Mouse (Mus musculus) brown adipose tissue, adult 24 weeks (tissue): ENCODE measurements around the gene Pln. TPM values are rescaled to one million over a fixed set of nuclear protein-coding genes. Genes with fewer than 3 reads are reported as not detected.

Experiments
- H3K27ac ChIP-seq: fragments of 200-500 bp; replicated peaks from 2 replicates; pipeline ENCODE4 v1.5.1; 2012; ENCODE audit warnings: low read depth, mild to moderate bottlenecking, low read length
- H3K4me1 ChIP-seq: fragments of 200-500 bp; 2 replicates; pipeline ENCODE4 v1.6.1; 2012; ENCODE audit warnings: low read length, mixed read lengths; ENCODE audit not compliant: control insufficient read depth, insufficient read depth, insufficient read length
- H3K4me3 ChIP-seq: fragments of 200-500 bp; 2 replicates; pipeline ENCODE4 v1.5.1; 2012; ENCODE audit warnings: low read depth, mild to moderate bottlenecking, low read length, moderate library complexity; ENCODE audit not compliant: insufficient read depth
- polyA plus RNA-seq: library from polyadenylated mRNA; stranded (reverse); fragments of >200 nt; gene quantifications from 2 replicates; pipeline ENCODE4 v1.2.4, GENCODE M21; 2012; ENCODE audit not compliant: missing spikeins, insufficient read depth, insufficient read length

Gene Pln
- polyA plus RNA-seq = 0.75 and 1.5 TPM in 2 replicates

- peaks cover 6% of the 10 kb centered on the region; the same call in 1 of the 2 replicates for H3K4me1 ChIP-seq
- H3K27ac ChIP-seq = no peak within 1 kb of the TSS
- H3K4me3 ChIP-seq = no peak within 1 kb of the TSS
Measured at GRCm38 (mm10) chr10:53337162-53337923, at the start of gene Pln. Gene Pln, plus strand, starts transcription at chr10:53337667.

- no peak overlapping the region for H3K4me3 ChIP-seq
- no peaks in the 10 kb centered on the region; the same call in 1 of the 2 replicates for H3K4me1 ChIP-seq
- H3K27ac ChIP-seq = no peak overlapping the region
Measured at GRCm38 (mm10) chr10:53305867-53306266, 31.6 kb upstream of the Pln start.

GRCm38 (mm10) chr10:53306674-53307073 lies 30.8 kb upstream of the Pln start:
- Histone ChIP-seq H3K4me3 (no peak overlapping the region), H3K4me1 (no peaks in the 10 kb centered on the region; the same call in 1 of the 2 replicates), H3K27ac (no peak overlapping the region)

GRCm38 (mm10) chr10:53323367-53323766 lies 14.1 kb upstream of the Pln start:
- H3K4me1 ChIP-seq = peaks cover 10% of the 10 kb centered on the region
- no peak overlapping the region for H3K27ac ChIP-seq
- no peak overlapping the region for H3K4me3 ChIP-seq

GRCm38 (mm10) chr10:53324663-53325062 lies 12.8 kb upstream of the Pln start:
- Histone ChIP-seq H3K27ac (0 out of 2 replicates have a peak overlapping the region, but pooled peaks have one; percentile 17), H3K4me3 (no peak overlapping the region), H3K4me1 (peaks cover 14% of the 10 kb centered on the region)

- Histone ChIP-seq H3K4me1 (peaks cover 16% of the 10 kb centered on the region), H3K27ac (no peak overlapping the region), H3K4me3 (no peak overlapping the region)
Measured at GRCm38 (mm10) chr10:53326367-53326766, 11.1 kb upstream of the Pln start.

DNA sequence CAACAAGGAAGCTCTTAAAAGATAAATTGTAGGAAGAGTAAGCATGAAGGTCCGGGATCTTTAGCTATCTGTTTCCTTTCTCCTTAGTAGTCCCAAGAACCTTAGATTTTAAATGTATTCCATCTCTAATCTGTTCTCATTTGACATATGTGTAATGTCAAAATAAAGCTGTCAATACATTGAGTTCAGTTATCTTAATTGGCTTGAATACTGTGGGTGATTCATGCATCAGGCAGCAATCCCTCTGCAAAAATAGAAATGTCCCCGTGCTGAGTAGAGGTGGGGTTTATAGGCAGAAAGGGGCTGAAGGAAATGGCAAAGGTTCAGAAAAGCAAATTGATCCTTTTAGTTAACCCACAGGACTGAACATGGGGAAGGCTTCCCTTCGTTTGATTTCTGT lies 8.2 kb upstream of the Pln start:
- H3K27ac ChIP-seq = no peak overlapping the region
- peaks cover 20% of the 10 kb centered on the region for H3K4me1 ChIP-seq
- H3K4me3 ChIP-seq = no peak overlapping the region

DNA sequence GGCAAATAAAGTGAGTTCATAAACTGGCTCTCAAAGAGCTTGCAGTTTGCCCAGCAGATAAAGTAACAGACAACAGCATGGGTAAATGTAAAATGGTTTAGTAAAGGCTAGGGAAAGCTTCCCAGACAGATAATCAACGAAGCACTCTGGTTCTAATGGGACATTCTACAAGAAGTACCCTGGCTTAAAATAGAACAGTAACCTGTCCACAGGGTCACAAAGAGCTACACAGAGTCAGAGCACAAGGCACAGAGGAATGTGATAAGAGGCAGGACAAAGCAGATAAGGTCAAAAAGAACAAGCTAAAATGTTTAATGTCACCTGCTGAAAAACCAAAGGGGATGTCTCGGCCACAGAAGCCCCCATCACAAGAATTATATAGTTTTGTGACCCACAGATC lies 4.7 kb upstream of the Pln start:
- H3K4me1 ChIP-seq = peaks cover 12% of the 10 kb centered on the region
- no peak overlapping the region for H3K27ac ChIP-seq
- no peak overlapping the region for H3K4me3 ChIP-seq

- Histone ChIP-seq H3K27ac (no peak overlapping the region), H3K4me1 (peaks cover 7% of the 10 kb centered on the region), H3K4me3 (no peak overlapping the region)
Measured at GRCm38 (mm10) chr10:53335266-53335665, 2.2 kb upstream of the Pln start.

- no peak overlapping the region for H3K4me3 ChIP-seq
- peaks cover 6% of the 10 kb centered on the region; the same call in 1 of the 2 replicates for H3K4me1 ChIP-seq
- no peak overlapping the region for H3K27ac ChIP-seq
Measured at GRCm38 (mm10) chr10:53335974-53336373, 1.5 kb upstream of the Pln start.

DNA sequence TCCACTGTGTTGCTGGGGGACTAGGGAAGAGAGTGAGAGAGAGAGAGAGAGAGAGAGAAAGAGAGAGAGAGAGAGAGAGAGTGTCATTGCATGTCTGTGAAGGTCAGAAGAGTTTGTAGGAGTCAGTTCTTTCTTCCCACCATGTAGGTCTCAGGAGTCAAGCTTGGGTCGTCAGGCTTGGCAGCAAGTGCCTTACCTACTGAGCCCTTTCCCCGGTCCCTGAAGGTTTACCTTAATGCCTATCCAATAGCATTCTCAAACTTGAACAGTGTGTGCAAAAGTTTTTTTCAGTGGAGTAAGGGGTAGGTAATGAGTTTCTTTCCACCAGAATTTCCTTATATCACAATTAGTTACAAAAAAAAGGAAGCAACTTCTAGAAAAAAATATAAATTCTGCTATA lies 1.6 kb downstream of the Pln start:
- Histone ChIP-seq H3K27ac (no peak overlapping the region), H3K4me3 (no peak overlapping the region)

DNA sequence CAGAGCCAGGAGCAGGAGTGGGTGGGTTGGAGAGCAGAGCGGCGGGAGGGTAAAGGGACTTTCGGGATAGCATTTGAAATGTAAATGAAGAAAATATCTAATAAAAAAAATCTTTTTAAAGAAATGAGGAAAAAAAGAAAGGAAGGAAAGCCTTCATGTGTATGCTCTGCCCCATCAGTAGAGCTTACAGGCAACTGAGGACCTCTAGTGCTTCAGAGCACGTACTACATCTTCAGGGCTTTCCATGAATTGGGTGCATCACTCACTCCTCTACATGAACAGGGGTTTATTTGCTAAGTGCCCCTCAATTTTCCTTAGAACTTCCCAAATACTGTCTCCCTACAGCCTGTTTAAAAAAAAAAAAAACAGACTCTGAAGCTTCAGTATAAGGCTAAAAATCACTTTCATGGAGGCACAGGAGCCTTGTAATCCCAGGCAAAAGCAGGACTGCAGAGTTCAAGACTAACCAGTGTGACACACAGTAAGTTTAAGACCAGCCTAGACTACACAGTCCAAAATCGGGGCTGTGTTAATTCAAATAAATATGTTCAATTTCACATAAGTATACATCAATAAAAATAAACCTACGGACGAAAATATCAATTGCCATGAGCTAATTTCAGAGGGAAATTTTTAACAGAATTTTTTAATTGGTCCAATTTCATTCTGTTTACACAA lies 4.0 kb downstream of the Pln start:
- peaks cover 2% of the 10 kb centered on the region for H3K4me1 ChIP-seq
- H3K27ac ChIP-seq = no peak overlapping the region
- no peak overlapping the region for H3K4me3 ChIP-seq

More for the DNA sequence above, 1.6 kb downstream of the Pln start:
- H3K4me1 ChIP-seq = peaks cover 2% of the 10 kb centered on the region; the same call in 1 of the 2 replicates

DNA sequence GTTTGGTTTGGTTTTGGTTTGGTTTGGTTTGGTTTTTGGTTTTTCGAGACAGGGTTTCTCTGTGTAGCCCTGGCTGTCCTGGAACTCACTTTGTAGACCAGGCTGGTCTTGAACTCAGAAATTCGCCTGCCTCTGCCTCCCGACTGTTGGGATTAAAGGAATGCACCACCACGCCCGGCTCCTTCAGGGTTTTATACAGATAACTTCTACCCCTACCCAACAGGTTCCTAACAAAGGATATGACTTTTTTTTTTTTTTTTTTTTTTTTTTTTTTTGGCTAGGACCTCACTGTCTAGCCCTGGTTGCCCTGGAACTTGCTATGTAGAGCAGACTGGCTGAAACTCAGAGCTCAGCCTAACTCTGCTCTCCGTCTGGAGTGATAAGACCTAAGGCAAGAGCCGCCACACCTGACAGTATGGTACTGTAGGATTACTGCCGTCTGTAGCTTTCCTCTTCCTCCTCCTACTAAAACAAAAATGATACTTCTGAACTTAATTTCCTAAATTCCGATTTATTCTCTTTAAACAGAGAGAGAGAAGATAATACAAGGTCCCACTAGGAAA lies 4.8 kb downstream of the Pln start:
- no peak overlapping the region for H3K27ac ChIP-seq
- no peak overlapping the region for H3K4me3 ChIP-seq
- H3K4me1 ChIP-seq = peaks cover 2% of the 10 kb centered on the region

DNA sequence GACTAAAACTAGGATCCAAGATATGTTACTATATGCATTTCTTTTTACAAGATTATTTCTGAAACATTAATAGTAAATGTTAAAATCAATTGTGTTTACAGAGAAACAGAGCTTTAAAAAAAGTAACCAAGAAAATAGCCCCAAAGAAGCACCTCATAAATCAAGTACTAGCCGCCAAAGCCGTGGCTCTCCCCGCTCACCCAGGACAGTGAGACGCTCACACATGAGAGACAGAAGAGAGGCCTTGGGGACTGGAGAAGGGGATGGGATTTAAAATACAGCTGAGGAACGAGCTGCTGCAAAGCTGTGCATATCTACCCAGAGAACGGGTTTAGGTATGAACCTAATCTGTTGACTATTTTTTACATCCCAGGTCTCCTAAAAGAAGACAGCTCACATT lies 5.9 kb downstream of the Pln start:
- Histone ChIP-seq H3K27ac (no peak overlapping the region), H3K4me3 (no peak overlapping the region), H3K4me1 (peaks cover 2% of the 10 kb centered on the region)

DNA sequence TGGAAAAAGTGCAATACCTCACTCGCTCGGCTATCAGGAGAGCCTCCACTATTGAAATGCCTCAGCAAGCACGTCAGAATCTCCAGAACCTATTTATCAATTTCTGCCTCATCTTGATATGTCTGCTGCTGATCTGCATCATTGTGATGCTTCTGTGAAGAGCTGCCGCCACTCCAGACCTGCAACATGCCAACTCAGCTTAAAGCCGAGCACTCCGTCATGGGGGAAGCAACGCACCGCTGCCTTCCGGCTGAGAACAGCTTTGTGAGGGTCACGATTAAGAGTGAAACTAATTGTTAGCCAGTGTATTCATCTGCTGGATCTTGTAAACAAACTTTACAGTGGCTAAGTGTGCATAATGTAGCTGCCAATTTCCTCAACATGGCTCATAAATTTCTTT lies 6.4 kb downstream of the Pln start:
- Histone ChIP-seq H3K27ac (no peak overlapping the region), H3K4me1 (peaks cover 4% of the 10 kb centered on the region), H3K4me3 (no peak overlapping the region)
